ENCODE assay signal across 16 mouse cellular contexts in the genomic region with DNA sequence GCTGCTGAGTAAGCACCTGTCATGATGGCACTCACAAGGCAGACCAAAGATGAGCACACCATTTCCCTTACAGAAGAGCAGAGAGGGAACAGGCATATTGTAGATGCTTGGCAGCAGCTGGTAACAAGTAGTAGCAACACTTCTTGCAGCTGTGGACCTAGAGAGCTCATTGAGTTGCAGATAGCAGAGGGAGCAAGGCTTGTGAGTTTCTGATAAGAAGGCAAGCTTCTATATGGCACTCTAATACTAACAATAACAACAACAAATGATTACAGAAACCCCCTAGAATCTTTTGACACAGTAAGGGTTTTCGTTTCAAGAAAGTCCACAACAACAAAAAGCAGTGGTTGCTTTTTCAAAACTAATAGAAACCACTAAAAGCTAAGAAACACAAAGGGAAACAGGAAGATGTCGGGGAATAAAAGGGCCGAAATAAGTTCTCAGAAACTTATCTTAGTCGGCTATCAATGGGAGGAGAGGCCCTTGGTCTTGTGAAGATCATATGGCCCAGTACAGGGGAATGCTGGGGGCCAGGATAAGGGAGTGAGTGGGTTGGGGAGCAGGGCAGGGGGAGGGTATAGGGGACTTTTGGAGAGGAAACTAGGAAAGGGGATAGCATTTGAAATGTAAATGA.
DNase-seq lines count a peak whose midpoint lies in the region; ATAC-seq and TF ChIP-seq lines count a peak whose summit lies in the region.
"Had no signal": no experiment of that assay in that cellular context is flagged by ENCODE, and none has a peak within 500 bp of the region (broad histone marks: within the 10 kb centered on the region; RNA-seq: fewer than 3 reads in every experiment).

No protein-coding gene starts in this region.

- peak; percentile 26 for DNase-seq in G1E (ENCODE audit: low spot score)
- DNase-seq in MEL (ENCODE audit: low read depth, low spot score), result peak; percentile 83
- DNase-seq in urinary bladder, adult 2 months (ENCODE audit: low spot score), result no peak
- DNase-seq in cerebellum, adult 11 months, result no peak
- DNase-seq in cerebellum, postnatal 10 days, result no peak
- DNase-seq: cerebellum, postnatal 25 days; kidney, adult 11 months; kidney, postnatal 4 days; lung, postnatal 36 days; thymus, adult 2 months had no signal

- TF ChIP-seq EP300 in MEL (IDR thresholded peaks at IDR 0.05; ENCODE audit: low read depth in 1 of 2, low read length in 2 of 2), result peak; percentile 76 to 83

- TF ChIP-seq POLR2A in MEL (IDR thresholded peaks at IDR 0.05; ENCODE audit: control insufficient read depth in 1 of 2, insufficient read depth in 1 of 2, low read depth in 1 of 2, low read length in 2 of 2, poor library complexity in 1 of 2), result no peak

- TF ChIP-seq RAD21 in MEL (IDR thresholded peaks at IDR 0.05; ENCODE audit: low read depth, low read length), result no peak; the same call in 1 of the 2 replicates

- no peaks in the 10 kb centered on the region for H3K36me3 ChIP-seq in G1E (replicated peaks)
- peaks cover 0 to 18% of the 10 kb centered on the region in 2 experiments; a peak in 2 of 4 replicates for H3K36me3 ChIP-seq in MEL (ENCODE audit: control insufficient read depth in 1 of 2, insufficient read depth in 2 of 2, low read length in 2 of 2)
- H3K36me3 ChIP-seq: embryonic facial prominence, embryonic 13.5 days; midbrain, embryonic 15.5 days had no signal

- H3K9ac ChIP-seq in MEL (ENCODE audit: control insufficient read depth, low read depth, low read length, poor library complexity, severe bottlenecking), result peak overlapping the region; percentile 40
- H3K9ac ChIP-seq: embryonic facial prominence, embryonic 13.5 days; midbrain, embryonic 15.5 days had no signal

- H3K27ac ChIP-seq in MEL (ENCODE audit: control insufficient read depth, low read depth, low read length), result peak overlapping the region; percentile 97
- H3K27ac ChIP-seq: embryonic facial prominence, embryonic 13.5 days; midbrain, embryonic 15.5 days had no signal

- H3K4me1 ChIP-seq in G1E (ENCODE audit: insufficient read depth, low read depth, low read length) (peaks cover 30% of the 10 kb centered on the region), MEL (ENCODE audit: control insufficient read depth in 1 of 2, insufficient read depth in 2 of 2, low read length in 2 of 2) (peaks cover 9 to 12% of the 10 kb centered on the region in 2 experiments)
- H3K4me1 ChIP-seq: embryonic facial prominence, embryonic 13.5 days; midbrain, embryonic 15.5 days had no signal

- H3K27me3 ChIP-seq in G1E (ENCODE audit: insufficient read depth, low read length) (no peaks in the 10 kb centered on the region), MEL (ENCODE audit: control insufficient read depth in 1 of 2, insufficient read depth in 2 of 2, low read length in 2 of 2) (no peaks in the 10 kb centered on the region)
- H3K27me3 ChIP-seq: embryonic facial prominence, embryonic 13.5 days; midbrain, embryonic 15.5 days; Patski had no signal

- peak; percentile 99 for ATAC-seq in G1E (ENCODE audit: extremely low read depth, insufficient number of reproducible peaks, low FRiP score, poor library complexity, severe bottlenecking)
- peak; percentile 98 for ATAC-seq in erythroid progenitor cell, adult 5-6 weeks (replicated peaks; ENCODE audit: low FRiP score, poor library complexity, severe bottlenecking)
- ATAC-seq in megakaryocyte, adult 5-6 weeks (ENCODE audit: poor library complexity, severe bottlenecking), result peak; percentile 66
- ATAC-seq: forebrain, embryonic 14.5 days; midbrain, embryonic 15.5 days; Patski had no signal

- no peaks in the 10 kb centered on the region for H3K79me2 ChIP-seq in MEL (ENCODE audit: control insufficient read depth, insufficient read depth, low read length, poor library complexity)

- no peaks in the 10 kb centered on the region for H3K9me3 ChIP-seq in G1E (replicated peaks)
- H3K9me3 ChIP-seq in MEL (replicated peaks; ENCODE audit: insufficient read depth, low read length), result no peaks in the 10 kb centered on the region
- H3K9me3 ChIP-seq: embryonic facial prominence, embryonic 13.5 days; midbrain, embryonic 15.5 days had no signal

- TF ChIP-seq CTCF in G1E (IDR thresholded peaks at IDR 0.05; ENCODE audit: low read depth, low read length) (no peak), MEL (IDR thresholded peaks at IDR 0.05 in 2 of 3, conservative IDR thresholded peaks at IDR 0.05 in 1 of 3; ENCODE audit: control insufficient read depth in 1 of 3, insufficient read depth in 1 of 3, low read depth in 2 of 3, low read length in 3 of 3, poor library complexity in 1 of 3, severe bottlenecking in 1 of 3) (no peak)

- H3K4me3 ChIP-seq in G1E (ENCODE audit: low read depth, low read length) (no peak overlapping the region; the same call in 1 of the 2 replicates), MEL (ENCODE audit: control insufficient read depth in 1 of 2, insufficient read depth in 1 of 2, low read depth in 2 of 2, low read length in 2 of 2) (peak overlapping the region; percentile 54 to 72)
- H3K4me3 ChIP-seq: embryonic facial prominence, embryonic 13.5 days; midbrain, embryonic 15.5 days had no signal

TF ChIP-seq in MEL, 35 proteins besides CTCF, POLR2A, EP300 and RAD21:
- TF ChIP-seq USF2 (IDR thresholded peaks at IDR 0.05; ENCODE audit: borderline replicate concordance in 1 of 2, insufficient read depth in 1 of 2, low read depth in 1 of 2, low read length in 2 of 2), result no peak
- TF ChIP-seq MAZ (IDR thresholded peaks at IDR 0.05; ENCODE audit: low read depth, low read length), result no peak
- peak; percentile 22; the same call in 1 of the 2 replicates for TF ChIP-seq ZC3H11A (IDR thresholded peaks at IDR 0.05; ENCODE audit: low read depth, low read length)
- TF ChIP-seq POLR2AphosphoS5 (IDR thresholded peaks at IDR 0.05; ENCODE audit: borderline replicate concordance, low read depth, low read length), result no peak
- TF ChIP-seq ELF1 (IDR thresholded peaks at IDR 0.05; ENCODE audit: low read depth, low read length), result no peak
- TF ChIP-seq MYC (IDR thresholded peaks at IDR 0.05; ENCODE audit: low read depth, low read length), result no peak
- no peak for TF ChIP-seq MYB (IDR thresholded peaks at IDR 0.05; ENCODE audit: low read depth, low read length)
- TF ChIP-seq ZMIZ1 (IDR thresholded peaks at IDR 0.05; ENCODE audit: low read depth, low read length), result no peak
- TF ChIP-seq ETS1 (IDR thresholded peaks at IDR 0.05; ENCODE audit: low read depth, low read length), result peak; percentile 94
- TF ChIP-seq HCFC1 (IDR thresholded peaks at IDR 0.05; ENCODE audit: low read depth, low read length), result peak; percentile 23; the same call in 1 of the 2 replicates
- TF ChIP-seq SMC3 (IDR thresholded peaks at IDR 0.05; ENCODE audit: low read depth, low read length), result no peak; the same call in 1 of the 2 replicates
- peak; percentile 84 for TF ChIP-seq GATA1 (IDR thresholded peaks at IDR 0.05; ENCODE audit: low read depth, low read length)
- peak; percentile 84 for TF ChIP-seq TAL1 (IDR thresholded peaks at IDR 0.05; ENCODE audit: low read length)
- TF ChIP-seq MAFK (IDR thresholded peaks at IDR 0.05; ENCODE audit: borderline replicate concordance, low read depth, low read length), result peak; percentile 76
- TF ChIP-seq KAT2A (conservative IDR thresholded peaks at IDR 0.05; ENCODE audit: low read depth, low read length), result no peak
- TF ChIP-seq NRF1 (IDR thresholded peaks at IDR 0.05; ENCODE audit: insufficient read depth, low read depth, low read length, poor library complexity, severe bottlenecking), result no peak
- TF ChIP-seq GABPA (IDR thresholded peaks at IDR 0.05; ENCODE audit: low read depth, low read length), result no peak
- TF ChIP-seq MXI1 (IDR thresholded peaks at IDR 0.05; ENCODE audit: low read depth, low read length), result 0 out of 2 replicates have a peak, but pooled peaks have one; percentile 44
- TF ChIP-seq BHLHE40 (IDR thresholded peaks at IDR 0.05; ENCODE audit: borderline replicate concordance, low read depth, low read length), result no peak
- TF ChIP-seq USF1 (IDR thresholded peaks at IDR 0.05; ENCODE audit: low read depth, low read length), result peak; percentile 40; the same call in 1 of the 2 replicates
- no peak for TF ChIP-seq UBTF (IDR thresholded peaks at IDR 0.05; ENCODE audit: borderline replicate concordance, insufficient read depth, low read depth, low read length)
- TF ChIP-seq ZNF384 (IDR thresholded peaks at IDR 0.05; ENCODE audit: low read depth, low read length), result no peak
- TF ChIP-seq ZKSCAN1 (IDR thresholded peaks at IDR 0.05; ENCODE audit: low read depth, low read length), result no peak
- no peak for TF ChIP-seq CHD2 (IDR thresholded peaks at IDR 0.05; ENCODE audit: low read length)
- no peak for TF ChIP-seq CHD1 (IDR thresholded peaks at IDR 0.05; ENCODE audit: low read depth, low read length)
- no peak for TF ChIP-seq MEF2A (IDR thresholded peaks at IDR 0.05; ENCODE audit: extremely low read depth, insufficient replicate concordance, low read depth, low read length, poor library complexity, severe bottlenecking)
- 0 out of 2 replicates have a peak, but pooled peaks have one; percentile 26 for TF ChIP-seq TBP (IDR thresholded peaks at IDR 0.05; ENCODE audit: low read depth, low read length)
- peak; percentile 61; the same call in 1 of the 2 replicates for TF ChIP-seq SIN3A (IDR thresholded peaks at IDR 0.05; ENCODE audit: low read length)
- TF ChIP-seq RCOR1 (IDR thresholded peaks at IDR 0.05; ENCODE audit: low read depth, low read length), result peak; percentile 59
- no peak for TF ChIP-seq NELFE (IDR thresholded peaks at IDR 0.05; ENCODE audit: low read depth, low read length)
- TF ChIP-seq TCF12 (IDR thresholded peaks at IDR 0.05; ENCODE audit: low read depth, low read length), result peak; percentile 97
- TF ChIP-seq POLR2AphosphoS2 (IDR thresholded peaks at IDR 0.05; ENCODE audit: low read length), result no peak
- TF ChIP-seq MAX (IDR thresholded peaks at IDR 0.05; ENCODE audit: low read length), result no peak
- TF ChIP-seq E2F4 (IDR thresholded peaks at IDR 0.05; ENCODE audit: borderline replicate concordance, low read depth, low read length), result no peak
- no peak for TF ChIP-seq JUND (IDR thresholded peaks at IDR 0.05; ENCODE audit: low read depth, low read length)

Comparison
In these comparisons a context has a peak if more than half of its experiments do, and no peak if none do; other contexts are left out.
1. DNase-seq: peak in G1E (single experiment) and MEL (single experiment); none in urinary bladder, adult 2 months (single experiment), cerebellum, adult 11 months (single experiment) and cerebellum, postnatal 10 days (0 of 2).
2. Peak in every context shown above with its lines, with median percentiles within 50 percentile points of each other: ATAC-seq.